Mouse (Mus musculus) testis, postnatal 10 days (tissue): ENCODE data around the gene Jund.

Source experiments
- DNase-seq: peaks from one replicate; pipeline ENCODE4 v3.0.0; 2021; ENCODE audit warnings: low spot score

The Jund gene

DNA sequence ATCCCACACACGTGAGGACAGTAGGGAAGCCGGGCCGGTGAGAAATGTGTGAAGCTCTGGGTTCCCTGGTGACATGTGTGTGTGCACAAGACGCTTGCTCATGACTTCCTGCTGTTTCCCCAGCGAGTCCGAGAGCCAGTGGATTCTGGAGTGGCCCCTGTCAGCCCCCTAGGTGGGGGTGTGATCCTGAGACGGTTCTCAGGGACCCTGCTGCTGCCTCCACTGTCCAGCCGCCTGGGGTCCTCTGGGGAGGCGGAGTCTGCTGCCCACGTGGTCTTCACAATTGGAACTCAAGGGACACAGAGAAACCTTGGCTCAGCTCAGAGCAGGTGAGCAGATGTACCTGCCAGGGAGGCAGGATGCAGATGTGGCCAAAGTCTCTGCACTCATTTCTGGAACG is 28.0 kb downstream of the Jund start:
- DNase-seq: peak; percentile 39

DNA sequence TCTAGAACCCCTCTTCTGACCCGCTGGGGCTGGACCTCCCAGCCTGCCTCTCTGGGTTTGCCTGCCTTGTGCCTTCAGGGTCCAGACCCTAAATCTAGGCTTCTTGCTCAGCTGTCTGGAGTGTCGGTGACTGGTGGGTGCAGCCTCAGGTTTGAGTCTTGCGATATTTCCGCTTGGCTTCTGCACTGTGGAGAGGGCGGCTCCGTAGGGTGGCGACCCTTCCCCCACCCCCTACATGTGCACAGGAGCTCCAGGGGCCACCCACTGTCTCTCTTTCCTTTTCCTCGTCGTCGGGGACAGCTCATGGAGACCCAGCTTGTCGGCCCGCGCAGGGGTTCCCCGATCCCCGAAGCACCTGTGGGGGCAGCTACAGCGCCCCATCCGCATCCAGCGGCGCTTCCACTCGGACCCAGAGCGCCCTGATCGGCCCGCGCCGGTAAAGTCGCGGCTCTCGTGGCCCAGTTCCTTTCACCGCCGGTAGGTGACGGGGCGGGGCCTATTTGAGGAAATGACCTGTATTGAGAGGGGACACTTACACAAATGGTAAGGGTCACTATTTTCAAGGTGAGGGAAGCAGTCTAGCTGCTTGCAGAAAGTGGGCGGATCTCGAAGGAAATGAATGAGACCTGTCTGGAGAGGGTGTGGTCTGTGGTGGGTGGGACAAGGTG is 31.2 kb downstream of the Jund start:
- DNase-seq: peak; percentile 55

DNA sequence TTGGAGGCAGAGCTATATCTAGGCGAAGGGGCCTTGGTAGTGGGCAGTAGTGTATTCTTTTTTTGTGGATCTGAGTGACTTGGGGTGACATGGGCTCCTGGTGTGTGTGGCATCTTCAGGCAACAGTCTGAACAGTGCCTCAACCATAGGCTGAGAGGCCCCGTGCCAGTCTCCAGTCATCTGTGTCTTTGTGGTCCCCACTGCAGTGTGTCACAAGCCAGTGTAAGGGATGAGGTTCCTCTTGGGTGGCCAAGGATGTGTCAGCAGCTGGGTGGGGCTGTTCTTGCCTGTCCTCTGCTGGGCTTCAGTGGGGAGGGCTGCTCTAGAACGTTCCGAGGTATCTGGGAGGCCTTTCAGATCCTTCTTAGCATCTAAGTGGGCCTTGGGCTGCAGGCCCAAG is 32.2 kb downstream of the Jund start:
- DNase-seq: no peak

DNA sequence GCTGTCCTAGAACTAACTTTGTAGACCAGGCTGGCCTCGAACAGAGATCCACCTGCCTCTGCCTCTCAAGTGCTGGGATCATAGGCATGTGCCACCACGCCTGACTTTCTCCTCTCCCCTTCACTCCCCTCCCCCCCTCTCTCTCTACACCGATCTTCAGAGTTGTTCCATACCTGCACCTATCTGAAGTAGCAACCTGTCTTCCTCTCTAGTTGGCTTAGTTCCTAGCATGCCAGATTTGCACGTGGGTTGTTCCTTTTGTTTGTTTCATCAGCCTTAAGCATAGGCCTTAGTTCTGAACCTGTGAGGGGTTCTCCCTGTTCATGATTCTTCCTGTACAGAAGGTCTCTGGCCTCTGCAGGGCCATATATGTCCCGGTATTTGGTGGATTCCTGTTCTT is 39.0 kb downstream of the Jund start:
- no peak for DNase-seq

DNA sequence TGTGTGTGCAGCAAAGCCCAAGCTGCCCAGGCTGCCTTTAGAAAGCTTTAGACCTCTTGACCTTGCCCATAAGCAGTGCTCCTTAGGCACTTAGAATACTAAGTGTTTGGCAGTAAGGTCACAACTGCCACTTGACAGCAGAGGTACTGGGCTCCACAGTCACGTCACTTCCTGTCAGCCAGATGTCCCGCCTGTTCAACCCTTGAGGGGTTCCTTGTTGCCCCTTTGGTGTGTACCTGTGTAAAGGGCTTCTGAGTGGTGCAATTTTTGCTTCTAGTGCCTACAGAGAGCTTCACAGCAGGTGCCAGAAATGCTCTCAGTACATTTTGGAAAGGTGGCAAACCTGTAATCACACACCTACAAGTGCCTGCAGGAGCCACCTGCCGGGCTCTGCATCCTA is 39.5 kb downstream of the Jund start:
- DNase-seq: no peak

DNA sequence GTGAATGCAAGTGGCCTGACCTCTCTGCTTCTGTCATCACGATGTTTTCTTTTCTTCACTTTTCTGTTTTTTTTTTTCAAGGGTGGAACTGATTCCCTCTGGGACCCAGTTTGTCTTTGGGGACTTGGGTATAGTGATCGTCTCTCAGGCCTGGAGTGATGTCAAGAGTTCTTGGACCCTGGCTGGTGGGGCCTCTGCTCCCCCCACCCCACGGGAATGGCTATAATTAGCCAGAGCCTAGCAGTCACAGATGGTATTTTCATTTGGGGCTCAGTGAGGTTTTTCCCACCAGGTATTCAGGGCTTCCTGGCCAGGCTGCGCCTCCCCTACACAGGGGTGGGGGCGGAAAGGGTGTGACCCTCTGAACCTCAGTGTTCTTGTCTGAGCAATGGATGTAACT is 42.9 kb downstream of the Jund start:
- DNase-seq: no peak

DNA sequence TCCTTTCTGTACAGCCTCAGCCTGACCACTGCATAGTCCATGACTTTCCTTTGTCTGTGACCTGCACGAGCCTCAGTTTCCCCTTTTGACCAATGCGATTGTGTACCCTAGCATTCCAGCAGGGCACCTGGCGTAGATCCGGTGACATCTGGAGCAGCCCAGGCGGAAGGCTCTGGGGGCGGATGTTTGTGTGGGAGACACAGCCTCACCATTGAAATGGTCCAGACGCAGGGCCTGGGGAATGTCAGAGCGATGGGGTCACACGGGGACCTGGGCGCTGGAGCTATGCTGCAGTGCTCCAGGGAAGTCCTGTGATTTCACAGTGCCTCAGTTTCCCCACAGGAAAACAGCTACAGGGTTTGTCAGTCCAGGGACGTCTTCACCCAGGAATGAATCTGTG is 43.4 kb downstream of the Jund start:
- no peak for DNase-seq

DNA sequence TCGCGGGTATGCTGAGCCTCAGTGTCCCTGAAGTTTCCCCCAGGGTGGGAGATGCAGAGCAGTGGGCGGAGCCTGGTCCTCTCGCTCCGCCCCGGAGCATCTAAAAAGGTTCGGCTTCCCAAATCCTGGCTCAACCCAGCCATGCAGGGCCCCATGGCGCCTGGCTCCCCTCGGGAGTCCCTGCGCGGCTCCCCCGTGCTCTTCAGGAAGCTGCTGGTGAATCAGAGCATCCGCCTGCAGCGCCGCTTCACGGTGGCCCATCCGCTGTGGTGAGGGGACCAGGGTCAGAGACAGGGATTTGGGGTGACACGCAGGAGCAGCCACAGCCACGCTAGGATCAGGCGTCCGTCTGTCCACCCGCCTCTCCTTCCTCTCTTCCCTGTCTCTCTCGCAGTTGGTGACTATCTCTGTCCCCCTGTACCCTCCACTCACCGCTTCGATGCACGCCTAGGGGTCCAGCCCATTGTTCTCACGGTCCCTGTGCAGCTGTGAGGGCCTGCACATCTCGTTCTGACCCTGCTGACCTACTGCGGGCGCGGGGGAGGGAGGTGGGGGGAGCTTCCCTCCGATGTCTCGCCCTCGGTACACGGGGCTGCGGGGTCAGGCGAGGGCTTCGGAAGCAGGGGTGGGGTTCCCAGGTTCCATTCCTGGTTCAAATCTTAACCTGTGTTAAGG is 44.4 kb downstream of the Jund start:
- DNase-seq: peak; percentile 44

DNA sequence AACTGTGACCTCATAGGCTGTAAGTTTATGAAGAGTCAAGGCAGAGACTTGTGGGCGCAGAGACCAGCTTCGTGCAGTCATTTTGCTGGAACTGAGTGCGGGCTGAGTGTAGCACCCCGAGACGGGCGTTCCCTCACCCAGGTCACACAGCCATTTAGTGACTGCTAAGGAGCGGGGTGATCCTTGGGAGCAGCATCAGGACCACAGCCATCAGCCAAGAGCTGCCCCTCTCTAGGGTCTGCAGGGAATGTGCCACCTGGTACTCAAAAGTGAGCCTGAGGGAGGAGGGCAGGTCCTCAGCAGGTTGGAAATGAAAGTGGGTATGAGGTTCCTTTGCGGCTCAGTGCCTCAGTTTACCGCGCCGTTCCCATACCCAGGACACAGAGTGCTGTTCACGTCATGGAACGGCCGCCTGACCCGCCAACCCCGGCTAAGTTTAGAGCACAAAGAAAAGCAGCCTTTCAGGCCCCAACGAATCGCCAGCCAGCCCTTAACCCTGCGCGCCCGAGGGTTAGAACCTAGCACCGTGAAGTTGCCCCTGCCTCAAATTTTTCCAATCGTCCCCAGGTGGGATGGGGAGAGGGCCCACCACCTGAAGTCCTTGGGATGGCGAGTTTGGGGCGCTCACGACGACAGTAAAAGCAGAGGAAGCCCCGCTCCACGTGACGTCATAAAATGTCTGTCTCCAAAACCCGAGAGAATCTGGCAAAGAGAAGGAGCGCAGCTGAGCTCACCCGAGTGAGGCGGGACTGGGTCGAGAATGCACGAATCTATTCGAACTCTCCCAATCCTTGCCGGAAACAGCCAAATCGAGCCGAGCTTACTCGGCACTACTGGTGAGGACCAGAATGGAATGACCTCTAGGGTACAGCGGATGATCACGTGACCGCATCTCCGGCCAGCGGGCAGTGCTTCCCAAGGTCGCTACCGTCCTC is 45.2 kb downstream of the Jund start:
- DNase-seq: peak; percentile 76

DNA sequence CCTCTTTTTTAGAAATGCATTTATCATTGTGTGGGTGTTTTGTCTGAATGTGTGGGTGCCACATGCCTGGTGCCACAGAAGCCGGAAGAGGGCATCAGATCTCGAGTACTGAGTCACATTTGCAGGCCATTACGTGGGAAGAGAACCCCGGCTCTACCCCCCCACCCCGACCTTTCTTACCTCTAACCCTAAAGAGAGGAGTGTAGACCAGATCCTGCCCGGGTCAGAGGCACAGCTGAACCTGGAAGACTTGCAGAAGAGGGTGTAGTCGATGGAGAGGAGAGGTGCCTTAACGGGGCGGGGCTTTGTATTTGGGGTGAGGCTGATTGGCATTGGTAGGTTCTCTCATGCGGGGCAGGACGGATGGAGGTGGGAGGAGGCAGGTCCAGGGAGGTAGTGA is 46.1 kb downstream of the Jund start:
- peak; percentile 47 for DNase-seq

DNA sequence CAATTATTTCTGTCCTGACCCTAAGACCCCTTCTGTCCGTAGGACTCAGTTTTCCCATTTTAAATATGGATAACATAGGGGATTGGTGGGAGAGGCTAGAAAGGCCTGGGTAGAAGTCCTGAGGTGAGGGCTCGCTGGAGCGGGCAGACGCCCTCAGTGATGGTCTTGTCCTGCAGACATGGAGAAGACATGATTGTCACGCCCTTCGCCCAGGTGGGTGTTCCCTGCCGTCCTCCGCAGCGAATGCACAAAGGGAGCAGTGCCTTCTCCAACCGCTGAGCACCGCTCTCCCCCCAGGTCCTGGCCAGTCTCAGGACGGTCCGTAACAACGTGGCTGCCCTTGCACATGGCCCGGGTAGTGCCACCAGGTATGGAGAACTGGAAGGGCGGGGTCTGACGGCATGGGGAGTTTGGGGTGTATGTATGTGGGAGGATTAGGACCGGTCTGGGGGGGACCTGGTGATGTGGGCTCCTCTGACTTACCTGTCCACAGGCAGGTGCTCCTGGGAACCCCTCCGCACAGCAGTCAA is 47.0 kb downstream of the Jund start:
- DNase-seq: peak; percentile 45

DNA sequence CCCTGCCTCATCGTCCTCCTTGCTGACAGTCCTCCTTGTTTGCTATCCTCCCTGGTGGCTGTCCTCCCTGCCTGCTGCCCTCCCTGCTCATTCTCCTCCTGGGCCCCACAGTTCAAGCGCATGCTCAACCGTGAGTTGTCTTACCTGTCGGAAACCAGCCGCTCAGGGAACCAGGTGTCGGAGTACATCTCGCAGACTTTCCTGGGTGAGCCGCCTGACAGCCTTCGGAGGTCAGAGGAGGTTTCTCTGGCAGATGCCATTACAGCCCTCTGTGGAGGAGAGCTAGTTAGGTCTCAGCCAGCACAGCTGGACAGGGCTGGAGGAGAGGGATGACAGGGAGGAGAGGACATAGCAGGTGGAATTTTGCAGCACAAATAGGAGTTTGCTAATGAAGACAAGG is 47.9 kb downstream of the Jund start:
- no peak for DNase-seq

DNA sequence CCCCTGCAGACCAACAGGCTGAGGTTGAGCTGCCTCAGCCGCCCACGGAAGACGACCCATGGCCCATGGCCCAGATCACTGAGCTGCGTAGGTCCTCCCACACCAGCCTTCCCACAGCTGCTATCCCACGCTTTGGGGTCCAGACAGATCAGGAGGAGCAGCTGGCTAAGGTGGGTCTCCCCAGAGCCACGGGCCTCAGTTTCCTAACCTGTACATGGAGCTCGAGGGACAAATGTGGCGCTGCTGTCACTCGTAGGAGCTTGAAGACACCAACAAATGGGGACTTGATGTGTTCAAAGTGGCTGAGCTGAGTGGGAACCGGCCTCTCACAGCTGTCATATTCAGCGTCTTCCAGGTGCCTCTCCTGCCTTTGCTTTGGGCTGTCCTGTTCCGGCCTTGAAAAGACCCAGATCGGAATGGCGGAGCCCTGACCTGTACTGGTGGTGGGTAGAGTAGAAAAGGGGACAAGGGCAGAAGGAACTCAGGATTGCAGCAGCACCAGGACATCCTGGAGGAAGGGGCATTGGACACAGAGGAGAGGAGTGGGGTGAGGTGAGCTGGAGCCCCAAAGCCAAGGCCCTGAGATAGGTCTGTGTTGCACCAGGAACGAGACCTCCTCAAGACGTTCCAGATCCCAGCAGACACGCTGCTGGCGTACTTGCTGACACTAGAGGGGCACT is 48.6 kb downstream of the Jund start:
- DNase-seq: peak; percentile 38

DNA sequence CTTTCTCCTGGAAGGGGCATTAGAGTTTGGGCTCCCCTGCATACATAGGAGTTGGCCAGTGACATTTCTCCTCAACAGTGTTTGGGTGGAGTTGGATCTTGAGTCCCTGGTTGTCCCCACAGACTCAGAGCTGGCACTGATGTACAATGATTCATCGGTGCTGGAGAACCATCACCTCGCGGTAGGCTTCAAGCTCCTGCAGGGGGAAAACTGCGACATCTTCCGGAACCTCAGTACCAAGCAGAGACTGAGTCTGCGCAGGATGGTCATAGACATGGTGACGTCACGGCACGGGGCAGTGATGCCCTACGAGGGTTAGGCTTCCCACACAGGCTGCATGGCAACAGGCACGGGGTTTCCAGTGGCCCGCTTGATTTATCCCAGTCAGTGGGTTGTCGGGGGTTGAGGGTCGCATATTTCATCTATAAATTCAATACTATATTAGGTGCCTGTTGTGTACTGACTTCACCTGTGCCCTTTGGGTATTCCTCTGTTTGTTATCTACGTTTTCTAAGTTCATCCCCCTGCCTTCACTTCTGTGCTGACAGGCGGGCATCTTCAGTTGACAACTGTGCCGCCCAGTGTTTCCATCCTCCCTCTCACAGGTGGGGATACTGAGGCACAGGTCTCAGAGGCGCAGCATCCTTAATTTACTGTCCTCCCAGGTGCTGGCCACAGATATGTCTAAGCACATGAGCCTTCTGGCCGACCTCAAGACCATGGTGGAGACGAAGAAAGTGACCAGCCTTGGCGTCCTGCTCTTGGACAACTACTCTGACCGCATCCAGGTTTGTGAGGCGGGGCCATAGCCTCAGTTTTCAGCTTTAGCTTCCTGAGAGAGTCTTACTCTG is 49.7 kb downstream of the Jund start:
- no peak for DNase-seq

DNA sequence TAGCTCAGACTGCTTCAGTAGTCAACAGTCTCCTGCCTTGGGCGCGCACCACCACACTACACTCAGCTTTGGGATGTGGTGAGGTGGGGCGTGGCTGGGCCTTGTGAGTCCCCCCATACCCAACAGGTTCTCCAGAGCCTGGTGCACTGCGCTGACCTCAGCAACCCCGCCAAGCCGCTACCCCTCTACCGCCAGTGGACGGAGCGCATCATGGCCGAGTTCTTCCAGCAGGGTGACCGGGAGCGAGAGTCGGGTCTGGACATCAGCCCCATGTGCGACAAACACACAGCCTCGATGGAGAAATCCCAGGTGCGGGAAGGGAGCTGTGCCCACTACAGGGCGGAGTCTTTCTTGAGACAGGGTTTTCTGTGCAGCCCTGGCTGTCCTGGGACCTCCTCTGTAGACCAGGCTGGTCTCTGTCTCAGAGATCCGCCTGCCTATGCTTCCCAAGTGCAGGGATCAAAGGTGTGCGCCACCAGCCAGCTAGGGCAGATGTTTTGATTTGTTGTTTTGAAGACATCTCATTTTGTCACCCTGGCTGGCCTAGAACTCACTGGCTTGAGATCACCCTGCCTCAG is 50.4 kb downstream of the Jund start:
- DNase-seq: peak; percentile 46
